Mouse (Mus musculus): ENCODE measurements at regions not wholly inside any gene's neighbourhood (a gene's known extent, or its start where the extent isn't known, plus 50 kb on each side); places are given as distances from the start of the nearest gene placed in this dataset.
A peak's percentile ranks its signal among the peaks of the same experiment; 100 is the strongest.

GRCm38 (mm10) chr14:42055451-42055850 lies 61.7 kb downstream of the Gm7951 start:
- DNase-seq = peak in 1 of 2 experiments; percentile 18
